In genomic region chr2:4608253-4608652, GRCm38 (mm10) we compare ENCODE assay signal across 31 mouse cellular contexts. TPM values are rescaled to one million over a fixed set of nuclear protein-coding genes. Genes with fewer than 3 reads are reported as not detected.
DNase-seq lines count a peak whose midpoint lies in the region; ATAC-seq lines count a peak whose summit lies in the region.
"Had no signal": no experiment of that assay in that cellular context is flagged by ENCODE, and none has a peak within 500 bp of the region (broad histone marks: within the 10 kb centered on the region; RNA-seq: fewer than 3 reads in every experiment).

No protein-coding gene starts in this region.

- no peaks in the 10 kb centered on the region for H3K4me1 ChIP-seq in forebrain, embryonic 11.5 days (replicated peaks; ENCODE audit: control insufficient read depth, insufficient read depth, low read length)
- H3K4me1 ChIP-seq in forebrain, embryonic 12.5 days: no peaks in the 10 kb centered on the region
- H3K4me1 ChIP-seq in hindbrain, embryonic 14.5 days (replicated peaks; ENCODE audit: control insufficient read depth, insufficient read depth, low read length): no peaks in the 10 kb centered on the region
- H3K4me1 ChIP-seq in hindbrain, embryonic 10.5 days (replicated peaks): no peaks in the 10 kb centered on the region
- H3K4me1 ChIP-seq in limb, embryonic 10.5 days: peaks cover 8% of the 10 kb centered on the region
- H3K4me1 ChIP-seq in midbrain, embryonic 11.5 days (ENCODE audit: control insufficient read depth, insufficient read depth, low read length): no peaks in the 10 kb centered on the region
- H3K4me1 ChIP-seq: embryonic facial prominence, embryonic 12.5 days; heart, embryonic 13.5 days had no signal

- 88% methylated on average over 3 of the region's 3 CpGs for WGBS in forebrain, embryonic 11.5 days
- WGBS in forebrain, embryonic 12.5 days: 80% methylated on average over 3 of the region's 3 CpGs
- WGBS in hindbrain, embryonic 14.5 days: 82% methylated on average over 3 of the region's 3 CpGs
- 85% methylated on average over 3 of the region's 3 CpGs for WGBS in hindbrain, embryonic 10.5 days
- 84% methylated on average over 3 of the region's 3 CpGs for WGBS in limb, embryonic 10.5 days
- 85% methylated on average over 3 of the region's 3 CpGs for WGBS in midbrain, embryonic 11.5 days

- no peaks in the 10 kb centered on the region for H3K9me3 ChIP-seq in forebrain, embryonic 11.5 days (ENCODE audit: control insufficient read depth, low read length)
- H3K9me3 ChIP-seq in forebrain, embryonic 12.5 days: no peaks in the 10 kb centered on the region
- no peaks in the 10 kb centered on the region for H3K9me3 ChIP-seq in hindbrain, embryonic 14.5 days (ENCODE audit: control insufficient read depth, low read length)
- no peaks in the 10 kb centered on the region for H3K9me3 ChIP-seq in hindbrain, embryonic 10.5 days
- H3K9me3 ChIP-seq in limb, embryonic 10.5 days (replicated peaks): no peaks in the 10 kb centered on the region
- H3K9me3 ChIP-seq in midbrain, embryonic 11.5 days (ENCODE audit: control insufficient read depth, low read length): no peaks in the 10 kb centered on the region
- H3K9me3 ChIP-seq: embryonic facial prominence, embryonic 12.5 days; heart, embryonic 13.5 days had no signal

- H3K36me3 ChIP-seq in forebrain, embryonic 11.5 days (ENCODE audit: control insufficient read depth, insufficient read depth, low read length): peaks cover 22% of the 10 kb centered on the region
- peaks cover 97% of the 10 kb centered on the region for H3K36me3 ChIP-seq in forebrain, embryonic 12.5 days (replicated peaks)
- peaks cover 98% of the 10 kb centered on the region for H3K36me3 ChIP-seq in hindbrain, embryonic 14.5 days (replicated peaks; ENCODE audit: control insufficient read depth, insufficient read depth)
- peaks cover 100% of the 10 kb centered on the region for H3K36me3 ChIP-seq in hindbrain, embryonic 10.5 days
- peaks cover 100% of the 10 kb centered on the region for H3K36me3 ChIP-seq in limb, embryonic 10.5 days
- peaks cover 38% of the 10 kb centered on the region for H3K36me3 ChIP-seq in midbrain, embryonic 11.5 days (ENCODE audit: control insufficient read depth, insufficient read depth, low read length)

- H3K27me3 ChIP-seq in forebrain, embryonic 11.5 days (ENCODE audit: control insufficient read depth, insufficient read depth, low read length): no peaks in the 10 kb centered on the region
- H3K27me3 ChIP-seq in forebrain, embryonic 12.5 days: no peaks in the 10 kb centered on the region
- H3K27me3 ChIP-seq in hindbrain, embryonic 14.5 days (ENCODE audit: control insufficient read depth, insufficient read depth, low read length): no peaks in the 10 kb centered on the region
- H3K27me3 ChIP-seq in hindbrain, embryonic 10.5 days (ENCODE audit: insufficient read depth, poor library complexity, severe bottlenecking): no peaks in the 10 kb centered on the region
- no peaks in the 10 kb centered on the region for H3K27me3 ChIP-seq in limb, embryonic 10.5 days (ENCODE audit: low read depth, poor library complexity, severe bottlenecking)
- H3K27me3 ChIP-seq in midbrain, embryonic 11.5 days (ENCODE audit: control insufficient read depth, insufficient read depth, low read length): no peaks in the 10 kb centered on the region
- H3K27me3 ChIP-seq: embryonic facial prominence, embryonic 12.5 days; heart, embryonic 13.5 days had no signal

- no peak for ATAC-seq in forebrain, embryonic 11.5 days (replicated peaks; ENCODE audit: low FRiP score)
- no peak for ATAC-seq in forebrain, embryonic 12.5 days (ENCODE audit: low FRiP score)
- no peak for ATAC-seq in hindbrain, embryonic 14.5 days (ENCODE audit: low FRiP score)
- ATAC-seq in midbrain, embryonic 11.5 days (ENCODE audit: low FRiP score): no peak
- ATAC-seq: hindbrain, embryonic 16.5 days; midbrain, embryonic 16.5 days had no signal

- H3K9ac ChIP-seq in forebrain, embryonic 11.5 days (ENCODE audit: low read length): no peak overlapping the region
- H3K9ac ChIP-seq in forebrain, embryonic 12.5 days: no peak overlapping the region
- H3K9ac ChIP-seq in hindbrain, embryonic 14.5 days: no peak overlapping the region
- no peak overlapping the region for H3K9ac ChIP-seq in midbrain, embryonic 11.5 days (ENCODE audit: low read length)
- H3K9ac ChIP-seq: embryonic facial prominence, embryonic 12.5 days; heart, embryonic 13.5 days; liver, embryonic 14.5 days had no signal

- peak; percentile 25 for DNase-seq in forebrain, embryonic 11.5 days (ENCODE audit: low spot score)
- no peak for DNase-seq in hindbrain, embryonic 14.5 days (ENCODE audit: low spot score)
- no peak for DNase-seq in hindbrain, embryonic 10.5 days (ENCODE audit: low spot score)
- peak; percentile 40 for DNase-seq in brain, adult 2 months (ENCODE audit: low read depth, low spot score)
- no peak for DNase-seq in limb, embryonic 10.5 days (ENCODE audit: low spot score)
- DNase-seq in adrenal gland, postnatal 36 days: no peak
- DNase-seq in midbrain, embryonic 11.5 days (ENCODE audit: low spot score, missing footprints): no peak
- DNase-seq: adrenal gland, postnatal 14 days; cerebellum, adult 2 months; cerebellum, postnatal 14 days; gastrocnemius, adult 2 months; gastrocnemius, postnatal 36 days; heart, adult 2 months; heart, postnatal 10 days; kidney, adult 18-20 months; kidney, postnatal 36 days; layer of hippocampus, postnatal 36 days; left cerebral cortex, postnatal 4 days; liver; lung, adult 2 months; lung, postnatal 14 days; retina, postnatal 1 day; right cerebral cortex, postnatal 14 days had no signal

- no peak overlapping the region for H3K4me2 ChIP-seq in forebrain, embryonic 11.5 days (ENCODE audit: low read depth, low read length, severe bottlenecking)
- H3K4me2 ChIP-seq in forebrain, embryonic 12.5 days: no peak overlapping the region
- no peak overlapping the region for H3K4me2 ChIP-seq in hindbrain, embryonic 14.5 days (replicated peaks)
- H3K4me2 ChIP-seq in midbrain, embryonic 11.5 days: no peak overlapping the region
- H3K4me2 ChIP-seq: embryonic facial prominence, embryonic 12.5 days; heart, embryonic 13.5 days had no signal

- no peak overlapping the region for H3K27ac ChIP-seq in forebrain, embryonic 11.5 days (ENCODE audit: low read depth, low read length)
- H3K27ac ChIP-seq in forebrain, embryonic 12.5 days: no peak overlapping the region
- peak overlapping the region; percentile 29; the same call in 1 of the 2 replicates for H3K27ac ChIP-seq in hindbrain, embryonic 14.5 days
- no peak overlapping the region for H3K27ac ChIP-seq in hindbrain, embryonic 10.5 days
- H3K27ac ChIP-seq in limb, embryonic 10.5 days: peak overlapping the region; percentile 11
- no peak overlapping the region for H3K27ac ChIP-seq in midbrain, embryonic 11.5 days (ENCODE audit: low read depth, low read length)
- H3K27ac ChIP-seq: embryonic facial prominence, embryonic 12.5 days; gastrocnemius, adult 2 months; heart, adult 2 months; heart, embryonic 13.5 days; liver, embryonic 14.5 days had no signal

- H3K4me3 ChIP-seq in forebrain, embryonic 11.5 days (ENCODE audit: low read depth, low read length): no peak overlapping the region
- H3K4me3 ChIP-seq in forebrain, embryonic 12.5 days (replicated peaks): no peak overlapping the region
- H3K4me3 ChIP-seq in hindbrain, embryonic 14.5 days (replicated peaks; ENCODE audit: low read length): no peak overlapping the region
- H3K4me3 ChIP-seq in hindbrain, embryonic 10.5 days: no peak overlapping the region
- no peak overlapping the region for H3K4me3 ChIP-seq in limb, embryonic 10.5 days
- no peak overlapping the region for H3K4me3 ChIP-seq in midbrain, embryonic 11.5 days (ENCODE audit: low read depth, low read length)
- H3K4me3 ChIP-seq: embryonic facial prominence, embryonic 12.5 days; erythroblast, embryonic 14.5 days; gastrocnemius, adult 2 months; heart, adult 2 months; heart, embryonic 13.5 days; myocyte had no signal

RNA-seq across cellular contexts. Expression of gene Prpf18, which starts 43.7 kb away (rescaled TPM):
- 50.2 and 50.4 TPM in 2 replicates for polyA plus RNA-seq in forebrain, embryonic 11.5 days (2014; fragmentation: Nextera tagmentation; extraction: Ambion mirVana)
- polyA plus RNA-seq in forebrain, embryonic 12.5 days (2016; fragmentation: Nextera tagmentation; extraction: Ambion mirVana): 56.0 and 61.5 TPM in 2 replicates
- 39.5 and 44.1 TPM in 2 replicates for polyA plus RNA-seq in hindbrain, embryonic 14.5 days (2014; fragmentation: Nextera tagmentation; extraction: Ambion mirVana)
- polyA plus RNA-seq in hindbrain, embryonic 10.5 days (2016; fragmentation: Nextera tagmentation; extraction: Ambion mirVana): 36.1 and 39.9 TPM in 2 replicates
- polyA plus RNA-seq in limb, embryonic 10.5 days (2016; fragmentation: Nextera tagmentation; extraction: Ambion mirVana): 37.5 and 42.1 TPM in 2 replicates
- 10 to 100 TPM; 42.7 to 51.7 TPM for total RNA-seq in adrenal gland, postnatal 36 days (2021)
- 44.4 and 52.6 TPM in 2 replicates for polyA plus RNA-seq in midbrain, embryonic 11.5 days (2014; fragmentation: Nextera tagmentation; extraction: Ambion mirVana)

Comparison
In these comparisons a context has a peak if more than half of its experiments do, and no peak if none do; other contexts are left out.
1. H3K27ac ChIP-seq: peak in hindbrain, embryonic 14.5 days (single experiment) and limb, embryonic 10.5 days (single experiment); none in forebrain, embryonic 11.5 days (single experiment), forebrain, embryonic 12.5 days (single experiment), hindbrain, embryonic 10.5 days (single experiment) and midbrain, embryonic 11.5 days (single experiment).
2. DNase-seq: peak in forebrain, embryonic 11.5 days (single experiment) and brain, adult 2 months (single experiment); none in hindbrain, embryonic 14.5 days (single experiment), hindbrain, embryonic 10.5 days (single experiment), limb, embryonic 10.5 days (single experiment), adrenal gland, postnatal 36 days (0 of 2) and midbrain, embryonic 11.5 days (single experiment).